Mouse (Mus musculus): ENCODE data around the gene Nrbf2.

Gene Nrbf2

DNA sequence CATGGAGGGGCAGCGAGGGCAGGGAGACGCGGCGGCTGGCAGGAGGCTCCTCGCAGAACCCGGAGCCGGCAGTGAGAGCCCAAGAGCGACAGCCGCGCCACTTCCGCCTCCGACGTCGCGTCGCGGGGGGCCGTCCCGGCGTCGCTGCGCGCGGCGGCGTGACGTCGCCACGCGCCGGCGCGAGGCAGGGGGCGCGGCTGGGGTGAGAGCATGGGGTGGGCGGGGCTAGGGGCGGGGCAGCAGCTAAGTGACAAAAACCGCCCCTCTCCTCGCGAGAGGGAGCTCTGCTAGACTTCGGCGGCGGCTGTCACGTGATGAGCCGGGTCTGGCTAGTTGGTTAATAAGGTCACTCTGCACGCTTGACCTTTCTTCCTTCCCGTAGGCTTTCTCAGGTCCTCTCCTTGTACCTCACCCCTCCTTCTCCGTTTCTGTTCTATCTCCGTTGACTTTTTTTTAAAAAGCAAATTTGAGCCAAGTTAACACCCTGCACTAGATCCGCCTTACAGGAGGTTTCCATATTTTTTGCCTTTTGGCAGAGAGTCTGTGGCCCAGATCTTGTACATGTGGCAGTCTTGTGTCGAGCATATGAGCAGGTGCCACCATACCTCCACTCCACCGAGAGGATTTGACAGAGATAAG is at the start of gene Nrbf2:
Gene Nrbf2, minus strand, starts transcription at position 130 of the 639 bp plus-strand sequence.
- DNase-seq (ENCODE audit: low spot score) = peak; percentile 72

DNA sequence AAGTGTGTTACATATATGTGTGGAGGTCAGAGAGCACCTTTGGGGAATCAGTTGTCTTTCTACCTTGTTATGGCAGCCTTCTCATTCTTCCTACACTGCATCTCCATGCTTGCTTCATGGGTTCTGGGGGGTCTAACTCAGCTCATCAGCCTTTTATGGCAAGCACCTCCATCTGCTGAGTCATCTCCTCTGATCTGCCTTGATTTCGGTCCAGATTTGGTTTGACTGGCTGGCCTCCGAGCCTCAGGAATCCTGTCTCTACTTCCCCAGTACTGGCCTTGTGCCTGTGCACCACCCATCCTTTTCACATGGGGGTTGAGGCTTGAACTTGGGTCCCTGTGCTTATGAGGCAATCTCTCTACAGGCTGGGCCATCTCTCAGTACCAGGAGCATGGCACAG is 45.5 kb upstream of the Nrbf2 start:
- DNase-seq (ENCODE audit: low spot score) = no peak

GRCm38 (mm10) chr10:67329661-67330060 is 44.6 kb upstream of the Nrbf2 start:
- DNase-seq (ENCODE audit: low spot score) = no peak

GRCm38 (mm10) chr10:67328208-67328607 is 43.1 kb upstream of the Nrbf2 start:
- no peak for DNase-seq (ENCODE audit: low spot score)

- no peak for DNase-seq (ENCODE audit: low spot score)
Observed at GRCm38 (mm10) chr10:67324036-67324435, 38.9 kb upstream of the Nrbf2 start.

- no peak for DNase-seq (ENCODE audit: low spot score)
Observed at GRCm38 (mm10) chr10:67321396-67321795, 36.3 kb upstream of the Nrbf2 start.

DNA sequence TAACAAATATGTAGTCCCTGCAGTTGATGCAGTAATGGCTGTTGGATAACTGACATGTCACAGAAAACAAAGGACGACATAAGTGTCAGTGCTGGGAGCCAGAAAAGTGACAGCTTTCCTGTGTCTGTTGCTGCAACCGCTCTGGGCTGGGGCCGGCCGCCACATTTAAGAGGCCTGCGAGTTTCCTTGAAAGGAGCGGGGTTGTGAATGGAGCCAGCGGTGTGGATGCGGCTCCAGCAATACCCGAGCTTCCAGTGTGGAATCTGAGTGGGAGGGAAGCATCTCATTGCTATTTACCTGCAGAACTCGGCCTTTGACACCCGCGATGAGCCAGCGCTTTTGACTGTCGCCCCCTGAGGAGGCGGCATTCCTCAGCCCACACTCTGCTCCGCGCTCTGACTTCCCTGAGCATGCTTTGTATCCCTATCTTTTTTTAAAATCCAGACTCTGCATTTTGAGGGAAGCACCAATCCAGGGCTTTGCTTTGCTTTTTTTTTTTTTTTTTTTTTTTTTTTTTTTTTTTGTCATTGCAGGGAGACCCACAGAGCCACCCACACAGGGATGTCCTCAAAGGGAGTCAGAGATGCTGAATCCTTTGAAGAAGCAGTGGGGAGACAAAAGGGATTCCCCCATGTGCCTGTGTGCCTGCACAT is 35.2 kb upstream of the Nrbf2 start:
- DNase-seq (ENCODE audit: low spot score) = no peak

- DNase-seq (ENCODE audit: low spot score) = no peak
Observed at GRCm38 (mm10) chr10:67319016-67319725, 34.1 kb upstream of the Nrbf2 start.

DNA sequence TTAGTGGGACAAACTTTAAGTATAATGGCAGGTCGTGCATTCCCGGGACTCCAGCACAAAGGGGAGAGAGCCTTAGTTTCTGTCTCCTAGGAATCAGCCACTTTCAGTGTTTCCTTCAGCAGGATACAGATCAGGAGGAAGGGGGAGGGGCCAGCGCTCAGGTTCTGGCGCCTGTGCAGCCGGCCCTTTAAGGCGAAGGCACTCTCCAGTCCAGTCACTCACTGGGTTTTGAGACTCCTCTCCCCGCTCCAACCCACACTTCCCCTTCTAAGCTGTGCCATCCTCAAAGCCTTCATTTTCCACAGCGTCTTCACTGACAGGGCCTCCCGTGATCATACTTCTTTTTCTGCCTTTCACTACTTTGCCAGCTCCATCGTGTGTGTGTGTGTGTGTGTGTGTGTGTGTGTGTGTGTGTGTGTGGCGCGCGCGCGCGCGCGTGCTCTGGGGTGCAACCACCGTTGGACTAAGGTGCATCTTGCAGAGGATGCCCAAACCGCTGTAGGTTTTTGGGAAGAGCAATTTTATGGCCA is 32.9 kb upstream of the Nrbf2 start:
- DNase-seq (ENCODE audit: low spot score) = no peak

GRCm38 (mm10) chr10:67314811-67315435 is 29.8 kb upstream of the Nrbf2 start:
- DNase-seq (ENCODE audit: low spot score) = peak; percentile 32

DNA sequence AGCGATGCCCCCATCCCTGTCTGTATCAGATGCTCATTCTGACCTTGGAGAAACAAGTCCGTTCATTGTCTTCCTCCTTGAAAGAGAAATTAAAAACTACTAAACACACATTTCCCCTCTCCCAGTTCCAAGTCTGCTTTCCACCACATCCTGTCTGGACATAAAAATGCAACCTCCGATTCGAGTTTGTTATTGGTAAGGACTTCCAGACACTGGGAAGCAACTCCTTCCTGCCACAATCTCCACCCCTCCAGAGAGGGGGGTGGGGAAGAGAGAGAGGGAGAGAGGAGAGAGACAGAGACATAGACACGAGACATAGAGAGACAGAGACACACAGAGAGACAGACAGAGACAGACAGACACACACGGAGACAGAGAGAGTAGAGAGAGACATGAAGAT is 27.4 kb upstream of the Nrbf2 start:
- no peak for DNase-seq (ENCODE audit: low spot score)

- DNase-seq (ENCODE audit: low spot score) = peak; percentile 31
Observed at GRCm38 (mm10) chr10:67311277-67311959, 26.3 kb upstream of the Nrbf2 start.

GRCm38 (mm10) chr10:67309483-67310138 is 24.5 kb upstream of the Nrbf2 start:
- DNase-seq (ENCODE audit: low spot score) = no peak

- no peak for DNase-seq (ENCODE audit: low spot score)
Observed at GRCm38 (mm10) chr10:67302340-67302739, 17.2 kb upstream of the Nrbf2 start.

GRCm38 (mm10) chr10:67301046-67301445 is 15.9 kb upstream of the Nrbf2 start:
- no peak for DNase-seq (ENCODE audit: low spot score)

DNA sequence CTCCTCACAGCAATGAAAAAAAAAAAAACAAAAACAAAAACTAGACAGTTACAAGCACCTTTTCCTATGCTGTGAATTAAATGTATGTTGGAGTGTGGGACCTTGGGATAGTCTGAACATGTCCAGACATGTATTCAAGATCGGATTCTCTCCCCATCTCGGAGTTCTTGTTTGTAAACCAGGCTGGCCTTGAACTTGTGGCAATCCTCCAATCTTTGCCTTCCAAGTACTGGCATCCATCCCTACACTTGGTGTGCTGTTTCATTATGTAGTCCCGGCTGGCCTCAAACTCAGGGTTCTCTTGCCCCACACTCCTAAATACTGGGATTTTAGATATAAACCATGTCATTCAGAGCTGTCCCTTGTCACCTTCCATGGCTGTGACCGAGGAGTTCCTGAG is 14.2 kb upstream of the Nrbf2 start:
- DNase-seq (ENCODE audit: low spot score) = no peak

- DNase-seq (ENCODE audit: low spot score) = no peak
Observed at GRCm38 (mm10) chr10:67298856-67299255, 13.8 kb upstream of the Nrbf2 start.

- no peak for DNase-seq (ENCODE audit: low spot score)
Observed at GRCm38 (mm10) chr10:67297175-67297855, 12.2 kb upstream of the Nrbf2 start.

GRCm38 (mm10) chr10:67296482-67297152 is 11.5 kb upstream of the Nrbf2 start:
- no peak for DNase-seq (ENCODE audit: low spot score)

DNA sequence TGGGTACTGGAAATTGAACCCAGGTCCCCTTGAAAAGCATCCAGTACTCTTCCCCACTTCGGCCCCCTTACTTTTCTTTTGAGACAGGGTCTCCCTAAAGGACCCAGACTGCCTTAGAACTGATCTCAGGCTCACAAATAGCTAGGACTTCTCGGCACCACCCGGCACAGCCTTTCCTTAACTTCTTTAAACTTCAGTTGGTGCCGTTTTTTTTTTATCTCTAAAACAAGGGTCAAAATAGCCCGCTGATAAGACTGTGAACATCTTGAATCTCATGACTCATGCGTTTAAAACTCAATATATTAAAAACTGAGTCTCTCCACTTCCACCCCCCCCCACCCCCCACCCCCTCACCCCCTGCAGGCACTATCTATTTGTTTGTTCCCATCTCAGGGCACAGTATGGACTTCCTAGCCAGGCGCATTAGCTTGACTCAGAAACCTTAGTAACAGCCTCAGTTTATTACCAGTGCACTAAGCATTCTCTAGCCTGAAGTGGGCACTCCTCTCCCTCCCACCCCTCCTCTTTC is 10.9 kb upstream of the Nrbf2 start:
- no peak for DNase-seq (ENCODE audit: low spot score)
